Mouse (Mus musculus) E14TG2a.4 (cell line): ENCODE results near the gene Large2.

Experiments used
- H3K27me3 ChIP-seq: 2 replicates; pipeline ENCODE4 v1.6.1; 2014; ENCODE audit warnings: low read length, control low read depth; ENCODE audit not compliant: insufficient read depth
- H3K36me3 ChIP-seq: 2 replicates; pipeline ENCODE4 v1.6.1; 2014; ENCODE audit warnings: low read length, control low read depth; ENCODE audit not compliant: insufficient read depth
- H3K4me1 ChIP-seq: replicated peaks from 2 replicates; pipeline ENCODE4 v1.6.1; 2014; ENCODE audit warnings: low read depth, low read length, control low read depth
- H3K4me3 ChIP-seq: replicated peaks from 2 replicates; pipeline ENCODE4 v1.5.1; 2014; ENCODE audit warnings: mild to moderate bottlenecking, low read length
- H3K9me3 ChIP-seq: 2 replicates; pipeline ENCODE4 v1.6.1; 2014; ENCODE audit warnings: low read length, control low read depth
- CTCF ChIP-seq: conservative IDR thresholded peaks from 2 replicates; pipeline ENCODE4 v1.5.1; 2014; ENCODE audit warnings: low read length
- NANOG ChIP-seq: IDR thresholded peaks from 2 replicates; pipeline ENCODE4 v1.6.1; 2014; ENCODE audit warnings: borderline replicate concordance, low read length, mixed read lengths
- POU5F1 ChIP-seq: IDR thresholded peaks from 2 replicates; pipeline ENCODE4 v1.6.1; 2014; ENCODE audit warnings: low read length, borderline replicate concordance

Large2 gene

GRCm38 (mm10) chr2:92392318-92393264 lies 17.9 kb upstream of the Large2 start:
- TF ChIP-seq CTCF (no peak), NANOG (no peak), POU5F1 (no peak)
- H3K4me3 ChIP-seq: peak overlapping the region; percentile 61

GRCm38 (mm10) chr2:92391703-92392317 lies 17.1 kb upstream of the Large2 start:
- Histone ChIP-seq H3K4me1 (peaks cover 46% of the 10 kb centered on the region), H3K36me3 (peaks cover 6% of the 10 kb centered on the region; the same call in 1 of the 2 replicates), H3K4me3 (peak overlapping the region; percentile 61), H3K9me3 (no peaks in the 10 kb centered on the region), H3K27me3 (peaks cover 42% of the 10 kb centered on the region)
- TF ChIP-seq POU5F1: no peak
- no peak for TF ChIP-seq CTCF
- TF ChIP-seq NANOG: no peak

More at GRCm38 (mm10) chr2:92392318-92393264, 17.9 kb upstream of the Large2 start:
- no peaks in the 10 kb centered on the region for H3K9me3 ChIP-seq
- peaks cover 40% of the 10 kb centered on the region for H3K4me1 ChIP-seq
- no peaks in the 10 kb centered on the region; the same call in 1 of the 2 replicates for H3K36me3 ChIP-seq
- H3K27me3 ChIP-seq: peaks cover 35% of the 10 kb centered on the region

- H3K36me3 ChIP-seq: peaks cover 13% of the 10 kb centered on the region
- H3K9me3 ChIP-seq: no peaks in the 10 kb centered on the region
- H3K4me3 ChIP-seq: no peak overlapping the region
- peaks cover 52% of the 10 kb centered on the region for H3K4me1 ChIP-seq
- TF ChIP-seq CTCF: no peak
- TF ChIP-seq POU5F1: no peak
- TF ChIP-seq NANOG: no peak
- peaks cover 45% of the 10 kb centered on the region for H3K27me3 ChIP-seq
Observed at GRCm38 (mm10) chr2:92391116-92391515, 16.4 kb upstream of the Large2 start.

- Histone ChIP-seq H3K4me3 (no peak overlapping the region), H3K4me1 (peaks cover 60% of the 10 kb centered on the region), H3K36me3 (peaks cover 21% of the 10 kb centered on the region), H3K9me3 (no peaks in the 10 kb centered on the region), H3K27me3 (peaks cover 45% of the 10 kb centered on the region)
- no peak for TF ChIP-seq NANOG
- TF ChIP-seq POU5F1: no peak
- TF ChIP-seq CTCF: no peak
Observed at GRCm38 (mm10) chr2:92390206-92390930, 15.7 kb upstream of the Large2 start.

GRCm38 (mm10) chr2:92389645-92390044 lies 15.0 kb upstream of the Large2 start:
- Histone ChIP-seq H3K4me3 (peak overlapping the region; percentile 84), H3K27me3 (peaks cover 45% of the 10 kb centered on the region), H3K9me3 (no peaks in the 10 kb centered on the region), H3K4me1 (peaks cover 67% of the 10 kb centered on the region), H3K36me3 (peaks cover 28% of the 10 kb centered on the region)
- no peak for TF ChIP-seq NANOG
- no peak for TF ChIP-seq POU5F1
- no peak for TF ChIP-seq CTCF

GRCm38 (mm10) chr2:92388891-92389641 lies 14.4 kb upstream of the Large2 start:
- TF ChIP-seq POU5F1 (no peak), NANOG (no peak)
- H3K27me3 ChIP-seq: peaks cover 40% of the 10 kb centered on the region
- H3K9me3 ChIP-seq: no peaks in the 10 kb centered on the region
- peak overlapping the region; percentile 84 for H3K4me3 ChIP-seq
- H3K36me3 ChIP-seq: peaks cover 33% of the 10 kb centered on the region
- H3K4me1 ChIP-seq: peaks cover 69% of the 10 kb centered on the region

- Histone ChIP-seq H3K36me3 (peaks cover 40% of the 10 kb centered on the region), H3K4me3 (peak overlapping the region; percentile 84), H3K27me3 (peaks cover 30% of the 10 kb centered on the region), H3K9me3 (no peaks in the 10 kb centered on the region), H3K4me1 (peaks cover 66% of the 10 kb centered on the region)
- TF ChIP-seq CTCF (no peak), NANOG (no peak), POU5F1 (no peak)
Observed at GRCm38 (mm10) chr2:92388081-92388517, 13.4 kb upstream of the Large2 start.
